Mouse (Mus musculus) hindbrain, embryonic 14.5 days (tissue): ENCODE measurements around the gene Rsph1. TPM values are rescaled to one million over a fixed set of nuclear protein-coding genes. Genes with fewer than 3 reads are reported as not detected.

ENCODE experiments used
- ATAC-seq: fragments of 200-750 bp; cut with Nextera tagmentation; 2 replicates; pipeline ENCODE4 v1.8.0; 2017; ENCODE audit warnings: moderate number of reproducible peaks, mild to moderate bottlenecking, moderate TSS enrichment, moderate library complexity; ENCODE audit not compliant: low FRiP score
- DNase-seq: peaks from one replicate; pipeline ENCODE4 v3.0.0-alpha.2; 2015; ENCODE audit warnings: low spot score
- H3K27ac ChIP-seq: fragments of 300-500 bp; sonication (generic); 2 replicates; pipeline ENCODE4 v1.5.1; 2014; ENCODE audit warnings: mild to moderate bottlenecking, moderate library complexity
- H3K27me3 ChIP-seq: fragments of 300-500 bp; sonication (generic); 2 replicates; pipeline ENCODE4 v1.6.1; 2014; ENCODE audit warnings: mild to moderate bottlenecking, low read length, mixed read lengths; ENCODE audit not compliant: control insufficient read depth, insufficient read depth
- H3K36me3 ChIP-seq: fragments of 300-500 bp; sonication (generic); replicated peaks from 2 replicates; pipeline ENCODE4 v1.6.1; 2014; ENCODE audit not compliant: control insufficient read depth, insufficient read depth
- H3K4me1 ChIP-seq: fragments of 300-500 bp; sonication (generic); replicated peaks from 2 replicates; pipeline ENCODE4 v1.6.1; 2014; ENCODE audit warnings: antibody characterized with exemption, low read length, mixed read lengths; ENCODE audit not compliant: control insufficient read depth, insufficient read depth
- H3K4me2 ChIP-seq: fragments of 300-500 bp; sonication (generic); replicated peaks from 2 replicates; pipeline ENCODE4 v1.6.1; 2014; ENCODE audit warnings: mild to moderate bottlenecking, moderate library complexity
- H3K4me3 ChIP-seq: fragments of 300-500 bp; sonication (generic); replicated peaks from 2 replicates; pipeline ENCODE4 v1.5.1; 2014; ENCODE audit warnings: mild to moderate bottlenecking, low read length
- H3K9ac ChIP-seq: fragments of 300-500 bp; sonication (generic); 2 replicates; pipeline ENCODE4 v1.6.1; 2014
- H3K9me3 ChIP-seq: fragments of 300-500 bp; sonication (generic); 2 replicates; pipeline ENCODE4 v1.6.1; 2016; ENCODE audit warnings: low read length; ENCODE audit not compliant: control insufficient read depth
- WGBS: fragments of 180-500 bp; shearing (Covaris S2); extraction: QIAGEN DNeasy Blood & Tissue Kit; methylation state at CpG from one replicate; pipeline ENCODE4 v1.1.7; 2014; 5-methylcytosine and 5-hydroxymethylcytosine counted together
- polyA plus RNA-seq: library from polyadenylated mRNA; unstranded; fragments of >200 nt; fragmentation: Nextera tagmentation; extraction: Ambion mirVana; gene quantifications from 2 replicates; pipeline ENCODE4 v1.2.1, GENCODE M21; 2014

Rsph1 gene
- polyA plus RNA-seq, 1 experiment from 2014 or later, result 5.0 TPM

- no peak overlapping the region for H3K4me3 ChIP-seq
- H3K4me1 ChIP-seq, result no peaks in the 10 kb centered on the region
- no peak for DNase-seq
- no peak overlapping the region for H3K27ac ChIP-seq
- H3K9me3 ChIP-seq, result no peaks in the 10 kb centered on the region
- no peak for ATAC-seq
- H3K36me3 ChIP-seq, result no peaks in the 10 kb centered on the region
- WGBS, result 95% methylated on average over 7 of the region's 7 CpGs
- no peaks in the 10 kb centered on the region for H3K27me3 ChIP-seq
- H3K9ac ChIP-seq, result no peak overlapping the region
- H3K4me2 ChIP-seq, result no peak overlapping the region
Measured at GRCm38 (mm10) chr17:31210299-31210698, 66.9 kb downstream of the Rsph1 start.

GRCm38 (mm10) chr17:31209376-31209930 is 67.7 kb downstream of the Rsph1 start:
- H3K9ac ChIP-seq, result no peak overlapping the region
- H3K27ac ChIP-seq, result no peak overlapping the region
- no peaks in the 10 kb centered on the region for H3K4me1 ChIP-seq
- H3K36me3 ChIP-seq, result no peaks in the 10 kb centered on the region
- DNase-seq (no peak), ATAC-seq (no peak)
- H3K4me3 ChIP-seq, result no peak overlapping the region
- no peak overlapping the region for H3K4me2 ChIP-seq
- WGBS, result 91% methylated on average over 11 of the region's 11 CpGs
- no peaks in the 10 kb centered on the region for H3K27me3 ChIP-seq
- H3K9me3 ChIP-seq, result no peaks in the 10 kb centered on the region; the same call in 1 of the 2 replicates

GRCm38 (mm10) chr17:31208654-31209053 is 68.5 kb downstream of the Rsph1 start:
- ATAC-seq, result no peak
- no peaks in the 10 kb centered on the region for H3K36me3 ChIP-seq
- H3K9me3 ChIP-seq, result no peaks in the 10 kb centered on the region; the same call in 1 of the 2 replicates
- 95% methylated on average over 8 of the region's 8 CpGs for WGBS
- no peak overlapping the region for H3K4me3 ChIP-seq
- no peaks in the 10 kb centered on the region for H3K27me3 ChIP-seq
- DNase-seq, result no peak
- H3K9ac ChIP-seq, result no peak overlapping the region
- no peaks in the 10 kb centered on the region for H3K4me1 ChIP-seq
- no peak overlapping the region for H3K27ac ChIP-seq
- no peak overlapping the region for H3K4me2 ChIP-seq

GRCm38 (mm10) chr17:31207771-31208334 is 69.3 kb downstream of the Rsph1 start, which contains the start of gene Ubash3a:
Ubash3a (plus strand) TSS chr17:31207873.
- no peak for ATAC-seq
- no peaks in the 10 kb centered on the region for H3K4me1 ChIP-seq
- 84% methylated on average over 12 of the region's 12 CpGs for WGBS

More at GRCm38 (mm10) chr17:31207771-31208334, 69.3 kb downstream of the Rsph1 start, which contains the start of gene Ubash3a:
- no peak within 1 kb of the TSS for H3K27ac ChIP-seq
- H3K36me3 ChIP-seq, result no peaks in the 10 kb centered on the region
- no peak within 1 kb of the TSS for H3K4me3 ChIP-seq
- no peak within 1 kb of the TSS for H3K9ac ChIP-seq
- H3K4me2 ChIP-seq, result no peak within 1 kb of the TSS
- no peak for DNase-seq
- no peaks in the 10 kb centered on the region; the same call in 1 of the 2 replicates for H3K9me3 ChIP-seq
- H3K27me3 ChIP-seq, result no peaks in the 10 kb centered on the region

Other genes with a start within 250 kb of the Rsph1 start
- 19.3 and 21.1 TPM in 2 replicates for gene Abcg1, start 219.7 kb downstream of the Rsph1 start, polyA plus RNA-seq
- 2.9 and 4.5 TPM in 2 replicates for gene Tff3, start 147.7 kb downstream of the Rsph1 start, polyA plus RNA-seq
- gene Tff2, start 133.1 kb downstream of the Rsph1 start, polyA plus RNA-seq, result not detected in 2 replicates
- not detected in 2 replicates for gene Tff1, start 112.1 kb downstream of the Rsph1 start, polyA plus RNA-seq
- 0.11 TPM in 1 of 2 replicates, not detected in the other for gene Tmprss3, start 78.4 kb downstream of the Rsph1 start, polyA plus RNA-seq
- not detected in 2 replicates for gene Ubash3a, start 69.5 kb downstream of the Rsph1 start, polyA plus RNA-seq
- 10.4 and 11.6 TPM in 2 replicates for gene Slc37a1, start 9.4 kb upstream of the Rsph1 start, polyA plus RNA-seq
- 31.1 and 32.6 TPM in 2 replicates for gene Pde9a, start 108.8 kb upstream of the Rsph1 start, polyA plus RNA-seq
- gene Wdr4, start 242.6 kb upstream of the Rsph1 start, polyA plus RNA-seq, result 29.5 and 30.9 TPM in 2 replicates
- gene Ndufv3, start 242.7 kb upstream of the Rsph1 start, polyA plus RNA-seq, result 441 and 514 TPM in 2 replicates